Mouse (Mus musculus) liver, embryonic 14.5 days (tissue): Measurements from ENCODE around the gene Tmc4. TPM values are rescaled to one million over a fixed set of nuclear protein-coding genes. Genes with fewer than 3 reads are reported as not detected.

ENCODE experiments used
- ATAC-seq: fragments of 200-750 bp; cut with Nextera tagmentation; 2 replicates; pipeline ENCODE4 v1.8.0; 2017; ENCODE audit warnings: moderate number of reproducible peaks, mild to moderate bottlenecking, moderate library complexity; ENCODE audit not compliant: insufficient read depth
- DNase-seq, 3 experiments: peaks; one replicate each; pipeline ENCODE4 v3.0.0-alpha.2; 2012 to 2013; ENCODE audit warnings: low read depth in 3 of 3, low spot score in 3 of 3
- H3K27ac ChIP-seq: fragments of 300-500 bp; sonication (generic); 2 replicates; pipeline ENCODE4 v1.5.1; 2014; ENCODE audit warnings: moderate library complexity, mild to moderate bottlenecking, control low read depth, inconsistent platforms
- H3K27me3 ChIP-seq: fragments of 300-500 bp; sonication (generic); 2 replicates; pipeline ENCODE4 v1.6.1; 2014; ENCODE audit warnings: mild to moderate bottlenecking, low read length, moderate library complexity; ENCODE audit not compliant: control insufficient read depth, insufficient read depth
- H3K36me3 ChIP-seq: fragments of 300-500 bp; sonication (generic); replicated peaks from 2 replicates; pipeline ENCODE4 v1.6.1; 2014; ENCODE audit warnings: low read depth; ENCODE audit not compliant: control insufficient read depth, insufficient read depth
- H3K4me1 ChIP-seq, 2 experiments: fragments of 200-500 bp in 1 of 2; fragments of 300-500 bp in 1 of 2; sonication (generic) in 1 of 2; replicated peaks; 2 replicates each; pipeline ENCODE4 v1.6.1; 2012 to 2014; ENCODE audit warnings: antibody characterized with exemption in 1 of 2, inconsistent platforms in 1 of 2, low read length in 1 of 2; ENCODE audit not compliant: control insufficient read depth in 2 of 2, insufficient read depth in 2 of 2
- H3K4me2 ChIP-seq: fragments of 300-500 bp; sonication (generic); 2 replicates; pipeline ENCODE4 v1.6.1; 2014; ENCODE audit warnings: low read depth, mild to moderate bottlenecking, control low read depth, moderate library complexity
- H3K4me3 ChIP-seq, 2 experiments: fragments of 200-500 bp in 1 of 2; fragments of 300-500 bp in 1 of 2; sonication (generic) in 1 of 2; 2 replicates each; pipeline ENCODE4 v1.5.1; 2012 to 2014; ENCODE audit warnings: low read depth in 2 of 2, low read length in 2 of 2, mild to moderate bottlenecking in 2 of 2, control low read depth in 1 of 2, inconsistent platforms in 1 of 2, moderate library complexity in 1 of 2; ENCODE audit not compliant: insufficient read depth in 1 of 2
- H3K9ac ChIP-seq: fragments of 300-500 bp; sonication (generic); replicated peaks from 2 replicates; pipeline ENCODE4 v1.6.1; 2014; ENCODE audit warnings: mild to moderate bottlenecking, control low read depth, moderate library complexity
- H3K9me3 ChIP-seq: fragments of 300-500 bp; sonication (generic); 2 replicates; pipeline ENCODE4 v1.6.1; 2016; ENCODE audit warnings: low read length, mixed read lengths; ENCODE audit not compliant: control insufficient read depth
- CTCF ChIP-seq: IDR thresholded peaks from 2 replicates; pipeline ENCODE4 v1.5.1; 2016; ENCODE audit warnings: antibody characterized with exemption, low read depth, control low read depth
- EP300 ChIP-seq: IDR thresholded peaks from 2 replicates; pipeline ENCODE4 v1.6.1; 2016; ENCODE audit warnings: antibody characterized with exemption, low read depth
- WGBS: fragments of 180-500 bp; shearing (Covaris S2); extraction: QIAGEN DNeasy Blood & Tissue Kit; methylation state at CpG from one replicate; pipeline ENCODE4 v1.1.7; 2014; ENCODE audit not compliant: insufficient replicate concordance; 5-methylcytosine and 5-hydroxymethylcytosine counted together
- polyA plus RNA-seq, 2 experiments: library from polyadenylated mRNA; depleted of rRNA in 1 of 2; stranded (reverse) in 1 of 2; unstranded in 1 of 2; fragments of >200 nt; fragmentation: Nextera tagmentation in 1 of 2; extraction: Ambion mirVana in 1 of 2; gene quantifications; 2 replicates each; pipeline versions ENCODE4 v1.2.1 to v1.2.3; 2012 to 2014

The Tmc4 gene
- polyA plus RNA-seq, 2 experiments, result 5.5 to 6.7 TPM

DNA sequence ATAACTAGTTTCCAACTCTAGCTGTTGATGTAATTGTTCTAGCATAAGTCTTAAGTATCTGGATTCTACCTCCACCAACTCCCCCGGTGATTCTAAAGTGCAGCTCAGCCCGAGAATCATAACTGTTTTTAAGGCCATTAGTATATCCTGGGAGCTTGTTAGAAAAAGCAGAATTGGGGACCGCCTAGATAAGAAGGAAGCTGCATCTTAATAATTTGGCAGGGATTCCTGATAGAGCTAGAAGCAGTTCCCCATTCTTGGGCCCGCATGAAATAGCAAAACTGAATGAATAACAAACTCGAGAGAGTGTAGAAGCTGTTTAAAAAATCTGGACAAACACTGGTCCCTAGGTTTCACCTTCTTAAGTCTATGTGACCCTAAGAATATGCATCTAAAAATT, 33.9 kb downstream of the Tmc4 start:
- no peak for DNase-seq
- Histone ChIP-seq H3K4me3 (no peak overlapping the region), H3K4me2 (peak overlapping the region; percentile 78), H3K36me3 (peaks cover 21% of the 10 kb centered on the region), H3K9ac (no peak overlapping the region), H3K27me3 (no peaks in the 10 kb centered on the region), H3K27ac (no peak overlapping the region), H3K4me1 (peaks cover 20 to 25% of the 10 kb centered on the region in 2 experiments), H3K9me3 (no peaks in the 10 kb centered on the region)
- TF ChIP-seq CTCF (no peak), EP300 (no peak)
- WGBS, result 36% methylated on average over 5 of the region's 5 CpGs
- ATAC-seq, result no peak

DNA sequence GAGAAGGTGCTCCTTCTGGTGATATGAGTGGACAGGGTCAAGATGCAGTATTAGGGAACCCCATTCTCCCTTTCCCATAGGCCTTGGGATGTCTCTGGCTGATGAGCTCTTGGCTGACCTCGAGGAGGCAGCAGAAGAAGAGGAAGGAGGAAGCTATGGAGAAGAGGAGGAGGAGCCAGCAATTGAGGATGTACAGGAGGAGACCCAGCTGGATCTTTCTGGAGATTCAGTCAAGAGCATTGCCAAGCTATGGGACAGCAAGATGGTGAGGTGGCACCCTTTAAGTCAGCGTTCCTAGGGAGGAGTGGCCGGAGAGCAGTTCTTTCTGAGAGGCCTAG, 46.9 kb downstream of the Tmc4 start:
- DNase-seq (no peak), ATAC-seq (peak; percentile 1; the same call in 1 of the 2 replicates)
- Histone ChIP-seq H3K36me3 (peaks cover 22% of the 10 kb centered on the region), H3K9ac (peak overlapping the region; percentile 80), H3K27ac (no peak overlapping the region), H3K27me3 (no peaks in the 10 kb centered on the region), H3K4me1 (peaks cover 7 to 14% of the 10 kb centered on the region in 2 experiments; a peak in 2 of 4 replicates), H3K4me2 (peak overlapping the region; percentile 95), H3K9me3 (no peaks in the 10 kb centered on the region), H3K4me3 (peak overlapping the region; percentile 88 to 97)
- TF ChIP-seq CTCF (no peak), EP300 (no peak)
- WGBS, result 43% methylated on average over 3 of the region's 3 CpGs

DNA sequence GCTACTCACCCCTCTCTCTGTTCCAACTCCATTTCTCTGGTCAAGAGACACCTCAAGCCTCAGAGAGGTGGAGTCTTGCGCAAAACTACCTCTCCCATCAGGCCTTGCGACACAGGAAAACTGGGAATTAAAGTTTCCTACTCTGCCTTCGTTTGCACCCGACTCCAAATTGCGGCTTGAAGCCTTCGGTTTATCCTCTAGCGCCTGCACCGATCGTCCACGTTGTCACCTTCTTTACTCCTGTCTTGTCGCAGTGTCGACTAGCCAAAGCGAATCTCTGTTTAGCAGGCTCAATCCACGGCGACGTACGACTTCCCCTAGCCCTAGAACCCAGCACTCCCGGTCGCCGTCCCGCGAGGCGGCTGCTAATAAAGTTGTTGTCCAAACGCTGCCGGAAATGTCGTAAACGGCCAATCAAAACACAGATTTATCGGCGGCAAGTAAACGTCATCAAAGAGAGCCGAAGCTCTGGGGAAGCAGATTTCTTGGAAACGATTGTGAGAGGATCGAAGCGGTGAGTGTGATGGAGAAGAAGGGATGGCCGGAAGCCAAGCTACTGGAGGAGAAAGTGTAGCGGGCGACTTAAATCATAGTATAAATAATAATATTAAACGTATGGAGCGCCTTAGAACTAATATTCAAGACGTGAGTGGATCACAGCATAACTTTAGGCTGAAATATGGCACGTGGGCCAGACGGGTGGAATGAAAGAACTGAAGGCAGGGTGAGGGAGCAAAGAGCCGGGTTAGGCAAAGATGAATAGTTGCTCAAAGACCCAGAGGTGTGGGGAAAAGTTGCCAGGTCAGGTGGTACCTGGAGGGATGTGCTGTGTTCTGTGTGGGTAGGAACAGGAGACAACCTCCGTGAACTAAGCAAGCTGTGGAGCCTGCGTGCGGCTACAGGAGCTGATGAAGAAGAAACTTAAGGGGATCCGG, 47.5 kb downstream of the Tmc4 start, which contains the start of the genes Tfpt and Prpf31:
Gene Tfpt (minus strand): TSS at position 387 of the 935 bp plus-strand sequence.
Gene Prpf31 (plus strand): TSS at position 443 of the 935 bp plus-strand sequence.
- H3K9me3 ChIP-seq, result no peaks in the 10 kb centered on the region
- under 1% methylated on average over 47 of the region's 47 CpGs for WGBS
- ATAC-seq, result peak; percentile 90
- peak; percentile 39; the same call in 1 of the 2 replicates for TF ChIP-seq EP300
- TF ChIP-seq CTCF, result no peak
- H3K36me3 ChIP-seq, result peaks cover 18% of the 10 kb centered on the region
- peak within 1 kb of the TSS; percentile 82 for H3K9ac ChIP-seq
- H3K4me3 ChIP-seq, result peak within 1 kb of the TSS; percentile 88 to 97
- H3K27ac ChIP-seq, result peak within 1 kb of the TSS; percentile 80
- DNase-seq, result peak; percentile 93 to 97 (median 95)
- peak within 1 kb of the TSS; percentile 95 for H3K4me2 ChIP-seq
- peaks cover 7 to 14% of the 10 kb centered on the region in 2 experiments; a peak in 2 of 4 replicates for H3K4me1 ChIP-seq
- no peaks in the 10 kb centered on the region for H3K27me3 ChIP-seq

DNA sequence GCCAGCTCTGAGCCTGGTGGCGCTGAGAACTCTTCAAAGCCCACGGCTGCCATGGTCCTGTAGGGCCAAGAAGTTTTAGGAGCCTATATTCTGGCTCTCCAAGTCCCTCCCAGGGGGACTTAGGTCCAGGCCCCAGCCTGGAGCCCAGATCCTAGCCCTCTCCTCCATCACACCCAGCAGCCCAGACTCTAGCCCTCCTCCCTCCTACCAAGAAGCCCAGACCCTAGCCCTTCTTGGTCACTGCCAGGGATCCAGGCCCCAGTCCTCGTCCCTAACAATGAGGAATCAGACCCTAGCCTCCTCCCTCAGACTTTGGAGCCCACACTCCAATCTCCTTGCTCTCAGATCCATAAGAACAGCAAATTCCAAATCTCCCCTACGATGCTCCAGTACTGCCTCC, 48.3 kb downstream of the Tmc4 start:
- ATAC-seq (no peak), DNase-seq (no peak)
- Histone ChIP-seq H3K4me2 (peak overlapping the region; percentile 95), H3K4me3 (peak overlapping the region; percentile 88 to 97), H3K9ac (peak overlapping the region; percentile 82), H3K27ac (no peak overlapping the region; the same call in 1 of the 2 replicates), H3K27me3 (no peaks in the 10 kb centered on the region), H3K36me3 (peaks cover 13% of the 10 kb centered on the region), H3K9me3 (no peaks in the 10 kb centered on the region), H3K4me1 (peaks cover 7 to 14% of the 10 kb centered on the region in 2 experiments; a peak in 2 of 4 replicates)
- 32% methylated on average over 4 of the region's 4 CpGs for WGBS
- no peak for TF ChIP-seq CTCF
- no peak for TF ChIP-seq EP300
